Mouse (Mus musculus) MEL (cell line): Measurements from ENCODE around the gene Scap. TPM values are rescaled to one million over a fixed set of nuclear protein-coding genes. Genes with fewer than 3 reads are reported as not detected.

ENCODE experiments used
- DNase-seq: peaks from one replicate; pipeline ENCODE4 v3.0.0; 2011; ENCODE audit warnings: low read depth, low spot score
- H3K27ac ChIP-seq: 2 replicates; pipeline ENCODE4 v1.5.1; 2012; ENCODE audit warnings: low read depth, mild to moderate bottlenecking, control low read depth, low read length, moderate library complexity; ENCODE audit not compliant: control insufficient read depth
- H3K27me3 ChIP-seq, 2 experiments: fragments of 150-350 bp in 1 of 2; sonication (generic) in 1 of 2; 2 replicates each; pipeline ENCODE4 v1.6.1; 2012; ENCODE audit warnings: low read length in 2 of 2, mild to moderate bottlenecking in 2 of 2, improper control_type of control experiment in 1 of 2, moderate library complexity in 1 of 2; ENCODE audit not compliant: insufficient read depth in 2 of 2, control insufficient read depth in 1 of 2
- H3K36me3 ChIP-seq, 2 experiments: 2 replicates each; pipeline ENCODE4 v1.6.1; 2012 to 2014; ENCODE audit warnings: low read length in 2 of 2, improper control_type of control experiment in 1 of 2, inconsistent platforms in 1 of 2, mild to moderate bottlenecking in 1 of 2; ENCODE audit not compliant: insufficient read depth in 2 of 2, control insufficient read depth in 1 of 2
- H3K4me1 ChIP-seq, 2 experiments: fragments of 150-350 bp in 1 of 2; sonication (generic) in 1 of 2; 2 replicates each; pipeline ENCODE4 v1.6.1; 2012; ENCODE audit warnings: low read length in 2 of 2, improper control_type of control experiment in 1 of 2, mild to moderate bottlenecking in 1 of 2; ENCODE audit not compliant: insufficient read depth in 2 of 2, control insufficient read depth in 1 of 2
- H3K4me3 ChIP-seq, 2 experiments: fragments of 150-350 bp in 1 of 2; sonication (generic) in 1 of 2; 2 replicates each; pipeline ENCODE4 v1.5.1; 2012; ENCODE audit warnings: low read depth in 2 of 2, low read length in 2 of 2, mild to moderate bottlenecking in 2 of 2, moderate library complexity in 2 of 2, control low read depth in 1 of 2, improper control_type of control experiment in 1 of 2; ENCODE audit not compliant: control insufficient read depth in 1 of 2, insufficient read depth in 1 of 2
- H3K79me2 ChIP-seq: 2 replicates; pipeline ENCODE4 v1.6.1; 2012; ENCODE audit warnings: mild to moderate bottlenecking, low read length, moderate library complexity; ENCODE audit not compliant: control insufficient read depth, poor library complexity, insufficient read depth
- H3K9ac ChIP-seq: 2 replicates; pipeline ENCODE4 v1.6.1; 2012; ENCODE audit warnings: low read depth, mild to moderate bottlenecking, control low read depth, low read length, moderate library complexity; ENCODE audit not compliant: control insufficient read depth, poor library complexity, severe bottlenecking
- H3K9me3 ChIP-seq: fragments of 150-350 bp; sonication (generic); replicated peaks from 2 replicates; pipeline ENCODE4 v1.6.1; 2012; ENCODE audit warnings: mild to moderate bottlenecking, low read length, improper control_type of control experiment, moderate library complexity; ENCODE audit not compliant: insufficient read depth
- CHD1 ChIP-seq: IDR thresholded peaks from 2 replicates; pipeline ENCODE4 v1.6.1; 2012; ENCODE audit warnings: low read depth, mild to moderate bottlenecking, inconsistent platforms, low read length, improper control_type of control experiment
- KAT2A ChIP-seq: conservative IDR thresholded peaks from 2 replicates; pipeline ENCODE4 v1.6.1; 2012; ENCODE audit warnings: low read depth, low read length, improper control_type of control experiment, inconsistent platforms
- MAX ChIP-seq: IDR thresholded peaks from 2 replicates; pipeline ENCODE4 v1.6.1; 2011; ENCODE audit warnings: low read length, improper control_type of control experiment
- MEF2A ChIP-seq: IDR thresholded peaks from 2 replicates; pipeline ENCODE4 v1.6.1; 2014; ENCODE audit warnings: low read depth, mild to moderate bottlenecking, inconsistent platforms, low read length, improper control_type of control experiment; ENCODE audit not compliant: poor library complexity, insufficient replicate concordance, severe bottlenecking; ENCODE audit errors: extremely low read depth
- MXI1 ChIP-seq: IDR thresholded peaks from 2 replicates; pipeline ENCODE4 v1.6.1; 2011; ENCODE audit warnings: mild to moderate bottlenecking, low read depth, low read length, improper control_type of control experiment
- MYB ChIP-seq: IDR thresholded peaks from 2 replicates; pipeline ENCODE4 v1.6.1; 2011; ENCODE audit warnings: mild to moderate bottlenecking, low read depth, low read length, improper control_type of control experiment
- MYC ChIP-seq: IDR thresholded peaks from 2 replicates; pipeline ENCODE4 v1.6.1; 2011; ENCODE audit warnings: low read depth, mild to moderate bottlenecking, low read length, improper control_type of control experiment, moderate library complexity
- NELFE ChIP-seq: IDR thresholded peaks from 2 replicates; pipeline ENCODE4 v1.6.1; 2011; ENCODE audit warnings: low read depth, low read length, improper control_type of control experiment
- NRF1 ChIP-seq: IDR thresholded peaks from 2 replicates; pipeline ENCODE4 v1.6.1; 2014; ENCODE audit warnings: low read depth, mild to moderate bottlenecking, inconsistent platforms, low read length, improper control_type of control experiment, moderate library complexity; ENCODE audit not compliant: poor library complexity, insufficient read depth, severe bottlenecking
- POLR2AphosphoS5 ChIP-seq: IDR thresholded peaks from 2 replicates; pipeline ENCODE4 v1.6.1; 2012; ENCODE audit warnings: low read depth, borderline replicate concordance, mild to moderate bottlenecking, inconsistent platforms, low read length, moderate library complexity, mixed read lengths
- RAD21 ChIP-seq: IDR thresholded peaks from 2 replicates; pipeline ENCODE4 v1.6.1; 2011; ENCODE audit warnings: mild to moderate bottlenecking, low read depth, low read length, improper control_type of control experiment
- RCOR1 ChIP-seq: IDR thresholded peaks from 2 replicates; pipeline ENCODE4 v1.6.1; 2012; ENCODE audit warnings: low read depth, mild to moderate bottlenecking, inconsistent platforms, low read length, improper control_type of control experiment
- SMC3 ChIP-seq: IDR thresholded peaks from 2 replicates; pipeline ENCODE4 v1.6.1; 2011; ENCODE audit warnings: low read depth, low read length, improper control_type of control experiment
- USF1 ChIP-seq: IDR thresholded peaks from 2 replicates; pipeline ENCODE4 v1.6.1; 2014; ENCODE audit warnings: low read depth, mild to moderate bottlenecking, inconsistent platforms, low read length, improper control_type of control experiment, moderate library complexity
- ZKSCAN1 ChIP-seq: IDR thresholded peaks from 2 replicates; pipeline ENCODE4 v1.6.1; 2012; ENCODE audit warnings: low read depth, mild to moderate bottlenecking, inconsistent platforms, low read length, improper control_type of control experiment, moderate library complexity
- ZNF384 ChIP-seq: IDR thresholded peaks from 2 replicates; pipeline ENCODE4 v1.6.1; 2012; ENCODE audit warnings: low read depth, mild to moderate bottlenecking, inconsistent platforms, low read length, improper control_type of control experiment
- polyA plus RNA-seq, 2 experiments: library from polyadenylated mRNA; stranded (reverse) in 1 of 2; unstranded in 1 of 2; fragments of >175 nt in 1 of 2; fragments of >200 nt in 1 of 2; gene quantifications; 2 replicates each; pipeline versions ENCODE4 v1.2.1 to v1.2.4; 2012; ENCODE audit warnings: low replicate concordance in 2 of 2, low read depth in 1 of 2; ENCODE audit not compliant: insufficient read length in 2 of 2, insufficient read depth in 1 of 2, missing spikeins in 1 of 2
- total RNA-seq: library from RNA; depleted of rRNA; stranded (reverse); fragments of 300-350 nt; gene quantifications from 2 replicates; pipeline ENCODE4 v1.2.3, GENCODE M21; 2012

Gene Scap
- total and polyA plus RNA-seq, 3 experiments = 59.4 to 88.8 TPM; not detected in 1

GRCm38 (mm10) chr9:110379361-110379760 is 46.3 kb downstream of the Scap start:
- no peaks in the 10 kb centered on the region for H3K79me2 ChIP-seq
- no peak overlapping the region for H3K4me3 ChIP-seq
- H3K4me1 ChIP-seq = no peaks in the 10 kb centered on the region
- TF ChIP-seq POLR2AphosphoS5 (no peak), RCOR1 (no peak), ZNF384 (no peak), KAT2A (no peak), NRF1 (no peak), RAD21 (no peak), MYB (no peak), MEF2A (no peak), USF1 (no peak), MYC (no peak), SMC3 (no peak)
- TF ChIP-seq, all 39 proteins: peak for 0
- DNase-seq = no peak
- Histone ChIP-seq H3K9me3 (no peaks in the 10 kb centered on the region), H3K27me3 (no peaks in the 10 kb centered on the region), H3K27ac (no peak overlapping the region), H3K9ac (no peak overlapping the region), H3K36me3 (peaks cover 0 to 4% of the 10 kb centered on the region in 2 experiments; a peak in 2 of 4 replicates)

GRCm38 (mm10) chr9:110380662-110381061 is 47.6 kb downstream of the Scap start:
- Histone ChIP-seq H3K9ac (no peak overlapping the region), H3K79me2 (no peaks in the 10 kb centered on the region), H3K4me1 (no peaks in the 10 kb centered on the region), H3K4me3 (no peak overlapping the region), H3K36me3 (peaks cover 0 to 2% of the 10 kb centered on the region in 2 experiments; a peak in 1 of 4 replicates), H3K9me3 (no peaks in the 10 kb centered on the region), H3K27ac (no peak overlapping the region), H3K27me3 (no peaks in the 10 kb centered on the region)
- no peak for TF ChIP-seq CHD1
- no peak for TF ChIP-seq MYC
- no peak for TF ChIP-seq USF1
- no peak for TF ChIP-seq ZKSCAN1
- no peak for TF ChIP-seq MAX
- no peak for TF ChIP-seq NELFE
- no peak for DNase-seq

- no peaks in the 10 kb centered on the region for H3K4me1 ChIP-seq
- DNase-seq = no peak
- H3K4me3 ChIP-seq = no peak overlapping the region
- H3K27ac ChIP-seq = no peak overlapping the region
- TF ChIP-seq MXI1 = no peak
- TF ChIP-seq MEF2A = no peak
- H3K36me3 ChIP-seq = peaks cover 0 to 2% of the 10 kb centered on the region in 2 experiments; a peak in 1 of 4 replicates
- no peaks in the 10 kb centered on the region for H3K27me3 ChIP-seq
- H3K79me2 ChIP-seq = no peaks in the 10 kb centered on the region
- H3K9me3 ChIP-seq = no peaks in the 10 kb centered on the region
- H3K9ac ChIP-seq = no peak overlapping the region
These were observed 48.2 kb downstream of the Scap start for GRCm38 (mm10) chr9:110381292-110381691.
